Mouse (Mus musculus) embryonic fibroblast, embryonic 13.5 days (primary cell): ENCODE results near the gene Hmga1b.

Experiments used
- CTCF ChIP-seq: IDR thresholded peaks from 2 replicates; pipeline ENCODE4 v1.5.1; 2011; ENCODE audit warnings: mild to moderate bottlenecking, control low read depth, low read length, moderate library complexity, borderline replicate concordance; ENCODE audit not compliant: insufficient read depth
- POLR2A ChIP-seq: IDR thresholded peaks from 2 replicates; pipeline ENCODE4 v1.6.1; 2011; ENCODE audit warnings: low read depth, mild to moderate bottlenecking, control low read depth, low read length, moderate library complexity

GRCm38 (mm10) chr11:120726243-120727168 lies 36.1 kb upstream of the Hmga1b start:
- TF ChIP-seq CTCF = no peak
- TF ChIP-seq POLR2A = no peak
